Mouse (Mus musculus): Measurements from ENCODE around the gene Sec24d. TPM values are rescaled to one million over a fixed set of nuclear protein-coding genes. Genes with fewer than 3 reads are reported as not detected.

Sec24d gene
- polyA plus RNA-seq, 1 experiment from 2014 or later = 59.4 TPM

DNA sequence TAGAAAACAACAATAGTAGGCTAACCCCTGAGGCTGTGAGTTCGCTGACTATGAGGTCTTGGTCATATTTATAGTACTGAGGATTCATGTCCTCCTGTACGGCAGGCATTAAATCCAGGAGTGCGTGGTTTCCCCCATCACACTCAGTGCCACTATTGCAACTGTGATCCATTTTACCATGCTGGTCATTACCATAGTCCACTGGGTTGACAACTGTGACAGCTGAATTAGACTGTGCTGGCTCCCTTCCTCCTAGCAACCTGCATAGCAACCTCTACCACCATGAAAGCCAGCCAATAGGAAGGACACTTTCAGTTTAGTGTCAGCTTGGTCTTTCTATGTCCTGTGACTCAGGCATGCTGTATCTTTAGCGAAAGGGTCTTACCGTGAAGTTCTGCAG, 17.0 kb downstream of the Sec24d start:
- no peak for ATAC-seq (ENCODE audit: low FRiP score, low TSS enrichment)
- Histone ChIP-seq H3K27me3 (ENCODE audit: control insufficient read depth, insufficient read depth, low read length) (no peaks in the 10 kb centered on the region), H3K4me2 (replicated peaks; ENCODE audit: low read depth, low read length) (no peak overlapping the region), H3K4me1 (ENCODE audit: control insufficient read depth, insufficient read depth, low read length) (no peaks in the 10 kb centered on the region), H3K9me3 (ENCODE audit: control insufficient read depth, low read length) (no peaks in the 10 kb centered on the region), H3K9ac (ENCODE audit: low read depth, low read length) (no peak overlapping the region), H3K27ac (ENCODE audit: low read depth, low read length) (no peak overlapping the region), H3K36me3 (ENCODE audit: control insufficient read depth, insufficient read depth, low read length) (peaks cover 14% of the 10 kb centered on the region; the same call in 1 of the 2 replicates), H3K4me3 (ENCODE audit: low read length) (no peak overlapping the region)
- WGBS = 88% methylated on average over 5 of the region's 5 CpGs

DNA sequence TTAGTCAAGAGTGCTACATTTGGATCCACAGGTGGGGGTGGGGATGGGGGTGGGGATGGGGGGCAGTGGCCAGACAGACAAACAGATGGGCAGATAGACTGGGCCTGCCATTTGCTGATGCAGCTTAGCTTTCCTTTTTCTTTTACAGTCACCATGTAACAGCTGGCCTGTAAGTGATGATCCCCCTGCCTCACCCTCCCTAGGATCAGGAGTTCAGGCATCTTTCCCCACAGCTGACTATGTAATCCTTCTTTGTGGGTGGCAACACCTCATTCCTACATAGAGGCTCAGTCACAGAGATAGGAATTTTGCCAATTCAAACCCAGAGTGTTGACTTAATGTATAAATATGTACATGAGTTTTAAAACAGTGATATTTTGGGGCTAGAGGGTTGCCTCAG, 18.4 kb downstream of the Sec24d start:
- no peak overlapping the region for H3K4me3 ChIP-seq (ENCODE audit: low read length)
- H3K9me3 ChIP-seq (ENCODE audit: control insufficient read depth, low read length) = no peaks in the 10 kb centered on the region
- no peak overlapping the region for H3K9ac ChIP-seq (ENCODE audit: low read depth, low read length)
- H3K36me3 ChIP-seq (ENCODE audit: control insufficient read depth, insufficient read depth, low read length) = peaks cover 9% of the 10 kb centered on the region; the same call in 1 of the 2 replicates
- no peaks in the 10 kb centered on the region for H3K27me3 ChIP-seq (ENCODE audit: control insufficient read depth, insufficient read depth, low read length)
- no peaks in the 10 kb centered on the region for H3K4me1 ChIP-seq (ENCODE audit: control insufficient read depth, insufficient read depth, low read length)
- no peak for ATAC-seq (ENCODE audit: low FRiP score, low TSS enrichment)
- no peak overlapping the region for H3K27ac ChIP-seq (ENCODE audit: low read depth, low read length)
- no peak overlapping the region for H3K4me2 ChIP-seq (replicated peaks; ENCODE audit: low read depth, low read length)

DNA sequence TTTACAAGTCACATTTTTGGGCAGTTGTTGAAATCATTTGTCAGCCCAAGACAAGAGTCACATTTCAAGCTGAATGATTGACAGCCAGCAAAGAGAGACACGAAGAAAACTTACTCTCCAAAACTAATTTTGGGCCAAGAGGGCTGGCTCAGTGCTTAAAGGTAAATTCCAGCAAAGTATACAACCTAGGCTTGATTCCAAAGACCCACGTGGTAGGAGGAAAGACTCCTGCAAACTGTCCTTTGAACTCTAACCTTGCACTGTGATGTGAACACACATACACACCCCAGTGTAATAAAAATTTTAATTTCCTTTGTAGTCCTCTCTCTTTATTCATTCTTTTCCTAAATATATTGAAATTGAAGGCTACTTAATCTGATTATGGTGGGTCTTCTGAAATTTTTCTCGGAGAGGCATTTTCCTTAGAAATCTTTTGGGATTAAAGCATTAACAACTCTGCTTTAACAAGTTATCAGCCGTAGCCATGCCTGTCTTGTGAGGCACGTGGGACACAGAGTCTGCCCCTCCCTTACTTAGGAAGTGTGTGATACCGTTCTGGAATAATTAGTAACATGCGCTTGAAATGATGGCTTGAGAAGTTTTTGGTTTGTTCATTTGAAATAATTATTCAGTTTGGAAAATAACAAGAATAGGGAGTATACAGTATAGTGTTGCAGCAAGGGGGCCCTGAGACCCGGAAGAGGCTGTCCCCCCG, 21.8 kb downstream of the Sec24d start:
- Histone ChIP-seq H3K27me3 (ENCODE audit: control insufficient read depth, insufficient read depth, low read length) (no peaks in the 10 kb centered on the region), H3K9me3 (ENCODE audit: control insufficient read depth, low read length) (no peaks in the 10 kb centered on the region), H3K36me3 (ENCODE audit: control insufficient read depth, insufficient read depth, low read length) (peaks cover 15% of the 10 kb centered on the region; the same call in 1 of the 2 replicates), H3K27ac (ENCODE audit: low read depth, low read length) (no peak overlapping the region), H3K4me3 (ENCODE audit: low read length) (no peak overlapping the region), H3K4me2 (replicated peaks; ENCODE audit: low read depth, low read length) (no peak overlapping the region), H3K4me1 (ENCODE audit: control insufficient read depth, insufficient read depth, low read length) (no peaks in the 10 kb centered on the region), H3K9ac (ENCODE audit: low read depth, low read length) (no peak overlapping the region)
- 41% methylated on average over 9 of the region's 9 CpGs for WGBS
- ATAC-seq (ENCODE audit: low FRiP score, low TSS enrichment) = no peak

DNA sequence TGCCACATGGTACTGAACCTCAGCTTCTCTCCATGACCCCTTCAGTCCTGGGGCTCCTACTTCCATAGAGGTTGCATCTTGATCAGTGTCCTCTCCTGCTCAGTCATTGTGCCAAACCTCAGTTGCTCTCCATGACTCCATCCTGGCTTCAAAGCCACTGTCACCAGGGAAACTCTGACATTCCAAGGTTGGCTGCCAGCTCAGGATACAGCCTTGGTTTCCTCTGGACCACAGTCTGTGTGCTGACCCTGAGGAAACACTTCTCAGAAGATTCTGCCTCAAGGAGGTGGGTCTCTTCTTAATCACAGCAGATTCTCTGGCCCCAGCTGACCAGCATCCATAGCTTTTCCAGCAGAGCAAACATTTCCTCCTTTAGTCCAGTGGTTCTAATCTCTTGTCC, 24.4 kb downstream of the Sec24d start:
- H3K4me2 ChIP-seq (replicated peaks; ENCODE audit: low read depth, low read length) = no peak overlapping the region
- H3K4me1 ChIP-seq (ENCODE audit: control insufficient read depth, insufficient read depth, low read length) = no peaks in the 10 kb centered on the region
- no peak overlapping the region for H3K27ac ChIP-seq (ENCODE audit: low read depth, low read length)
- H3K36me3 ChIP-seq (ENCODE audit: control insufficient read depth, insufficient read depth, low read length) = peaks cover 24% of the 10 kb centered on the region; the same call in 1 of the 2 replicates
- H3K9me3 ChIP-seq (ENCODE audit: control insufficient read depth, low read length) = no peaks in the 10 kb centered on the region
- H3K4me3 ChIP-seq (ENCODE audit: low read length) = no peak overlapping the region
- no peaks in the 10 kb centered on the region for H3K27me3 ChIP-seq (ENCODE audit: control insufficient read depth, insufficient read depth, low read length)
- ATAC-seq (ENCODE audit: low FRiP score, low TSS enrichment) = no peak
- no peak overlapping the region for H3K9ac ChIP-seq (ENCODE audit: low read depth, low read length)

DNA sequence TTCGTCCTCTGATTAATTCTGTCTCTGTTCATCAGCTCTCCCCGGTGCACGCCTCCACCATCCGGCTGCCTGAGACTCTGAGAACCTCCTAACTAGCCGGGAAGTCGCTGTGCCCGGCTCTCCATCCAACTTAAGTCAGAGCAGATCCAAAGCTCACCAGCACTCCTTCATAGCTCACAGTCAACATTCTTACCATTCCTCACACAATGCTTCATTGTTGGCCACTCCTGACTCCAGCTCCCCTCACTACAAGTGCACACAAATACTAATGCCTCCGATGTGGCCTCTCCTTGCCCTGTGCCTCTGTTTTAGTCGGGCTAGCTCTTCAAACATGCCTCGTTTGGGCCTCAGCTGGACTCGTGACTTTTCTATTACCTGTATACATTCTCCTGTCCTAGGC, 29.4 kb downstream of the Sec24d start:
- no peak overlapping the region for H3K4me2 ChIP-seq (replicated peaks; ENCODE audit: low read depth, low read length)
- H3K36me3 ChIP-seq (ENCODE audit: control insufficient read depth, insufficient read depth, low read length) = peaks cover 35% of the 10 kb centered on the region; the same call in 1 of the 2 replicates
- no peaks in the 10 kb centered on the region for H3K27me3 ChIP-seq (ENCODE audit: control insufficient read depth, insufficient read depth, low read length)
- ATAC-seq (ENCODE audit: low FRiP score, low TSS enrichment) = no peak
- H3K4me1 ChIP-seq (ENCODE audit: control insufficient read depth, insufficient read depth, low read length) = no peaks in the 10 kb centered on the region
- WGBS = 82% methylated on average over 11 of the region's 11 CpGs
- H3K9ac ChIP-seq (ENCODE audit: low read depth, low read length) = no peak overlapping the region
- no peak overlapping the region for H3K4me3 ChIP-seq (ENCODE audit: low read length)
- no peak overlapping the region for H3K27ac ChIP-seq (ENCODE audit: low read depth, low read length)
- no peaks in the 10 kb centered on the region for H3K9me3 ChIP-seq (ENCODE audit: control insufficient read depth, low read length)

- 91% methylated on average over 9 of the region's 9 CpGs for WGBS
- Histone ChIP-seq H3K27ac (ENCODE audit: low read depth, low read length) (no peak overlapping the region), H3K9ac (ENCODE audit: low read depth, low read length) (no peak overlapping the region), H3K36me3 (ENCODE audit: control insufficient read depth, insufficient read depth, low read length) (peaks cover 42% of the 10 kb centered on the region; the same call in 1 of the 2 replicates), H3K4me2 (replicated peaks; ENCODE audit: low read depth, low read length) (no peak overlapping the region), H3K27me3 (ENCODE audit: control insufficient read depth, insufficient read depth, low read length) (no peaks in the 10 kb centered on the region), H3K4me1 (ENCODE audit: control insufficient read depth, insufficient read depth, low read length) (no peaks in the 10 kb centered on the region), H3K9me3 (ENCODE audit: control insufficient read depth, low read length) (peaks cover 3% of the 10 kb centered on the region; the same call in 1 of the 2 replicates), H3K4me3 (ENCODE audit: low read length) (no peak overlapping the region)
- no peak for ATAC-seq (ENCODE audit: low FRiP score, low TSS enrichment)
Observed at GRCm38 (mm10) chr3:123298283-123298682, 31.0 kb downstream of the Sec24d start.

- ATAC-seq (ENCODE audit: low FRiP score, low TSS enrichment) = no peak
- H3K27ac ChIP-seq (ENCODE audit: low read depth, low read length) = no peak overlapping the region
- H3K27me3 ChIP-seq (ENCODE audit: control insufficient read depth, insufficient read depth, low read length) = no peaks in the 10 kb centered on the region
- peaks cover 3% of the 10 kb centered on the region; the same call in 1 of the 2 replicates for H3K9me3 ChIP-seq (ENCODE audit: control insufficient read depth, low read length)
- no peaks in the 10 kb centered on the region for H3K4me1 ChIP-seq (ENCODE audit: control insufficient read depth, insufficient read depth, low read length)
- no peak overlapping the region for H3K4me3 ChIP-seq (ENCODE audit: low read length)
- peaks cover 34% of the 10 kb centered on the region; the same call in 1 of the 2 replicates for H3K36me3 ChIP-seq (ENCODE audit: control insufficient read depth, insufficient read depth, low read length)
- no peak overlapping the region for H3K9ac ChIP-seq (ENCODE audit: low read depth, low read length)
- WGBS = 90% methylated on average over 2 of the region's 2 CpGs
- no peak overlapping the region for H3K4me2 ChIP-seq (replicated peaks; ENCODE audit: low read depth, low read length)
Observed at GRCm38 (mm10) chr3:123301521-123301920, 34.3 kb downstream of the Sec24d start.

DNA sequence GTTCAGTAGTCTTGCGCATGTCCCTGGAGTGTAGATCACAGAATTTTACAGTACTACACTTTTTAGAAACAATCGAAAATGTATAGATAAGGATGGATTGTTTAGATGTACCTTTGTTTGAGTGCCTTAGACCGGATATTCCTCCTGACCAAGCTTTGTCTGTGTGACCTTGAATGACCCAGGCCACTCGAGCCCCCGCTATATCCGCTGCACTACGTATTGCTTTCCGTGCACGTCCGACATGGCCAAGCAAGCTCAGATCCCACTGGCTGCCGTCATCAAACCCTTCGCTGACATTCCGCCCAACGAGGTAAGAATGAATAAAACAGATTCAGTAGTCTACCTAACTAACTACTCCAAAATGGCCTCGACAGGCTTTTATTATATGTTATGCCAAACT, 38.4 kb downstream of the Sec24d start:
- Histone ChIP-seq H3K27me3 (ENCODE audit: control insufficient read depth, insufficient read depth, low read length) (no peaks in the 10 kb centered on the region), H3K4me3 (ENCODE audit: low read length) (no peak overlapping the region), H3K9ac (ENCODE audit: low read depth, low read length) (no peak overlapping the region), H3K9me3 (ENCODE audit: control insufficient read depth, low read length) (peaks cover 3% of the 10 kb centered on the region; the same call in 1 of the 2 replicates), H3K36me3 (ENCODE audit: control insufficient read depth, insufficient read depth, low read length) (peaks cover 32% of the 10 kb centered on the region; the same call in 1 of the 2 replicates), H3K4me1 (ENCODE audit: control insufficient read depth, insufficient read depth, low read length) (no peaks in the 10 kb centered on the region), H3K27ac (ENCODE audit: low read depth, low read length) (no peak overlapping the region), H3K4me2 (replicated peaks; ENCODE audit: low read depth, low read length) (no peak overlapping the region)
- 92% methylated on average over 15 of the region's 15 CpGs for WGBS
- no peak for ATAC-seq (ENCODE audit: low FRiP score, low TSS enrichment)

DNA sequence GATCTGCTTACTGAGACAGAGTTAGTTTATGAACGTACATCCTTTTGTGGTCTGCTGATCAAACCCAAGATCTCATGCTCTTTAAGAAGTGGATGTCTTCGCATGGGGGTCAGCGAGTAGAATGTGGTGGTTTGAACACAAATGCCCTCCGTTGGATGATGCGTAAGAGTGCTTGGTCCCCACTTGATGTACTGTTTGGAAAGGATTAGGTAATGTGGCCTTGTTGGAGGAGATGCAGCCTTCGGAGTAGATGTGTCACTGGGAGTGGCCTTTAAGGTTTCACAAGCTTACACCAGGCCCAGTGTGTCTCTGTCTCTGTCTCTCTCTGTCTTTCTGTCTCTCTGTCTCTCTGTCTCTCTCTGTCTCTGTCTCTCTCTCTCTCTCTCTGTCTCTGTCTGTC, 40.2 kb downstream of the Sec24d start:
- 94% methylated on average over 6 of the region's 6 CpGs for WGBS
- Histone ChIP-seq H3K9me3 (ENCODE audit: control insufficient read depth, low read length) (peaks cover 1% of the 10 kb centered on the region; the same call in 1 of the 2 replicates), H3K9ac (ENCODE audit: low read depth, low read length) (no peak overlapping the region), H3K4me1 (ENCODE audit: control insufficient read depth, insufficient read depth, low read length) (no peaks in the 10 kb centered on the region), H3K27ac (ENCODE audit: low read depth, low read length) (no peak overlapping the region), H3K27me3 (ENCODE audit: control insufficient read depth, insufficient read depth, low read length) (no peaks in the 10 kb centered on the region), H3K4me3 (ENCODE audit: low read length) (no peak overlapping the region), H3K4me2 (replicated peaks; ENCODE audit: low read depth, low read length) (no peak overlapping the region), H3K36me3 (ENCODE audit: control insufficient read depth, insufficient read depth, low read length) (peaks cover 21% of the 10 kb centered on the region; the same call in 1 of the 2 replicates)
- ATAC-seq (ENCODE audit: low FRiP score, low TSS enrichment) = no peak

Measured in kidney, embryonic 14.5 days (tissue).